Mouse (Mus musculus): ENCODE results near the gene Ttc4. TPM values are rescaled to one million over a fixed set of nuclear protein-coding genes. Genes with fewer than 3 reads are reported as not detected.

Gene Ttc4
- polyA plus RNA-seq, 1 experiment from 2014 or later, result 113 TPM

GRCm38 (mm10) chr4:106645797-106646196 is 32.9 kb downstream of the Ttc4 start:
- 79% methylated on average over 5 of the region's 5 CpGs for WGBS
- no peak for DNase-seq (ENCODE audit: low spot score)
- Histone ChIP-seq H3K27me3 (ENCODE audit: low read depth, poor library complexity, severe bottlenecking) (peaks cover 30% of the 10 kb centered on the region), H3K4me1 (no peaks in the 10 kb centered on the region), H3K36me3 (no peaks in the 10 kb centered on the region), H3K27ac (replicated peaks) (no peak overlapping the region), H3K9me3 (replicated peaks) (no peaks in the 10 kb centered on the region; the same call in 1 of the 2 replicates), H3K4me3 (no peak overlapping the region)

- Histone ChIP-seq H3K4me1 (no peaks in the 10 kb centered on the region), H3K9me3 (replicated peaks) (peaks cover under 1% of the 10 kb centered on the region; the same call in 1 of the 2 replicates), H3K4me3 (no peak overlapping the region), H3K27ac (replicated peaks) (no peak overlapping the region), H3K36me3 (no peaks in the 10 kb centered on the region), H3K27me3 (ENCODE audit: low read depth, poor library complexity, severe bottlenecking) (peaks cover 26% of the 10 kb centered on the region)
- no peak for DNase-seq (ENCODE audit: low spot score)
- 78% methylated on average over 6 of the region's 6 CpGs for WGBS
These were observed 34.5 kb downstream of the Ttc4 start for GRCm38 (mm10) chr4:106644218-106644610.

GRCm38 (mm10) chr4:106643483-106644217 is 35.1 kb downstream of the Ttc4 start:
- peaks cover 20% of the 10 kb centered on the region for H3K27me3 ChIP-seq (ENCODE audit: low read depth, poor library complexity, severe bottlenecking)
- WGBS, result 47% methylated on average over 8 of the region's 8 CpGs
- H3K36me3 ChIP-seq, result no peaks in the 10 kb centered on the region

GRCm38 (mm10) chr4:106634086-106634479 is 44.7 kb downstream of the Ttc4 start:
- Histone ChIP-seq H3K36me3 (no peaks in the 10 kb centered on the region), H3K9me3 (replicated peaks) (0 out of 2 replicates have a peak, but pooled peaks cover 3% of the 10 kb centered on the region), H3K4me1 (peaks cover 22% of the 10 kb centered on the region), H3K4me3 (no peak overlapping the region), H3K27ac (replicated peaks) (0 out of 2 replicates have a peak overlapping the region, but pooled peaks have one; percentile 49), H3K27me3 (ENCODE audit: low read depth, poor library complexity, severe bottlenecking) (peaks cover 3% of the 10 kb centered on the region; the same call in 1 of the 2 replicates)
- no peak for DNase-seq (ENCODE audit: low spot score)
- WGBS, result 52% methylated on average over 9 of the region's 9 CpGs

More at GRCm38 (mm10) chr4:106643483-106644217, 35.1 kb downstream of the Ttc4 start:
- Histone ChIP-seq H3K4me3 (no peak overlapping the region), H3K9me3 (replicated peaks) (peaks cover 5% of the 10 kb centered on the region; the same call in 1 of the 2 replicates), H3K27ac (replicated peaks) (no peak overlapping the region), H3K4me1 (no peaks in the 10 kb centered on the region)
- DNase-seq (ENCODE audit: low spot score), result no peak

GRCm38 (mm10) chr4:106633281-106634085 is 45.3 kb downstream of the Ttc4 start:
- DNase-seq (ENCODE audit: low spot score), result no peak
- no peaks in the 10 kb centered on the region for H3K9me3 ChIP-seq (replicated peaks)
- no peaks in the 10 kb centered on the region for H3K36me3 ChIP-seq
- H3K4me3 ChIP-seq, result no peak overlapping the region
- H3K27me3 ChIP-seq (ENCODE audit: low read depth, poor library complexity, severe bottlenecking), result peaks cover 6% of the 10 kb centered on the region; the same call in 1 of the 2 replicates
- H3K27ac ChIP-seq (replicated peaks), result 0 out of 2 replicates have a peak overlapping the region, but pooled peaks have one; percentile 49
- WGBS, result 48% methylated on average over 8 of the region's 8 CpGs
- H3K4me1 ChIP-seq, result peaks cover 22% of the 10 kb centered on the region

- DNase-seq (ENCODE audit: low spot score), result no peak
- WGBS, result 50% methylated on average over 1 of the region's 3 CpGs
These were observed 46.4 kb downstream of the Ttc4 start for GRCm38 (mm10) chr4:106632313-106632712.

GRCm38 (mm10) chr4:106630333-106631220 is 48.2 kb downstream of the Ttc4 start:
- WGBS, result 38% methylated on average over 14 of the region's 14 CpGs
- Histone ChIP-seq H3K4me1 (peaks cover 24% of the 10 kb centered on the region), H3K4me3 (no peak overlapping the region), H3K9me3 (replicated peaks) (no peaks in the 10 kb centered on the region), H3K27ac (replicated peaks) (peak overlapping the region; percentile 33; the same call in 1 of the 2 replicates), H3K36me3 (no peaks in the 10 kb centered on the region), H3K27me3 (ENCODE audit: low read depth, poor library complexity, severe bottlenecking) (peaks cover 21% of the 10 kb centered on the region)
- DNase-seq (ENCODE audit: low spot score), result peak; percentile 64

More at GRCm38 (mm10) chr4:106632313-106632712, 46.4 kb downstream of the Ttc4 start:
- H3K4me3 ChIP-seq, result no peak overlapping the region
- H3K4me1 ChIP-seq, result peaks cover 22% of the 10 kb centered on the region
- peaks cover 9% of the 10 kb centered on the region; the same call in 1 of the 2 replicates for H3K27me3 ChIP-seq (ENCODE audit: low read depth, poor library complexity, severe bottlenecking)
- H3K36me3 ChIP-seq, result no peaks in the 10 kb centered on the region
- H3K27ac ChIP-seq (replicated peaks), result no peak overlapping the region
- H3K9me3 ChIP-seq (replicated peaks), result no peaks in the 10 kb centered on the region

GRCm38 (mm10) chr4:106629374-106629773 is 49.4 kb downstream of the Ttc4 start:
- Histone ChIP-seq H3K36me3 (no peaks in the 10 kb centered on the region), H3K4me1 (peaks cover 25% of the 10 kb centered on the region), H3K27me3 (ENCODE audit: low read depth, poor library complexity, severe bottlenecking) (peaks cover 33% of the 10 kb centered on the region), H3K27ac (replicated peaks) (no peak overlapping the region), H3K4me3 (no peak overlapping the region), H3K9me3 (replicated peaks) (no peaks in the 10 kb centered on the region)
- no peak for DNase-seq (ENCODE audit: low spot score)
- 81% methylated on average over 5 of the region's 5 CpGs for WGBS

- no peak for DNase-seq (ENCODE audit: low spot score)
- Histone ChIP-seq H3K4me3 (no peak overlapping the region), H3K9me3 (replicated peaks) (no peaks in the 10 kb centered on the region), H3K27me3 (ENCODE audit: low read depth, poor library complexity, severe bottlenecking) (peaks cover 39% of the 10 kb centered on the region), H3K36me3 (no peaks in the 10 kb centered on the region), H3K4me1 (peaks cover 19% of the 10 kb centered on the region), H3K27ac (replicated peaks) (no peak overlapping the region)
- 64% methylated on average over 9 of the region's 9 CpGs for WGBS
These were observed 49.9 kb downstream of the Ttc4 start for GRCm38 (mm10) chr4:106628650-106629360.

- Histone ChIP-seq H3K9me3 (replicated peaks) (no peaks in the 10 kb centered on the region), H3K27ac (replicated peaks) (no peak overlapping the region), H3K4me1 (peaks cover 13% of the 10 kb centered on the region), H3K4me3 (no peak overlapping the region), H3K36me3 (no peaks in the 10 kb centered on the region), H3K27me3 (ENCODE audit: low read depth, poor library complexity, severe bottlenecking) (peaks cover 49% of the 10 kb centered on the region)
- WGBS, result 88% methylated on average over 5 of the region's 5 CpGs
- no peak for DNase-seq (ENCODE audit: low spot score)
These were observed 50.9 kb downstream of the Ttc4 start for GRCm38 (mm10) chr4:106627809-106628208.

- Histone ChIP-seq H3K27me3 (ENCODE audit: low read depth, poor library complexity, severe bottlenecking) (peaks cover 66% of the 10 kb centered on the region), H3K4me3 (no peak overlapping the region), H3K9me3 (replicated peaks) (no peaks in the 10 kb centered on the region), H3K27ac (replicated peaks) (no peak overlapping the region), H3K4me1 (peaks cover 8% of the 10 kb centered on the region; the same call in 1 of the 2 replicates), H3K36me3 (no peaks in the 10 kb centered on the region)
- WGBS, result 90% methylated on average over 10 of the region's 10 CpGs
- no peak for DNase-seq (ENCODE audit: low spot score)
These were observed 54.5 kb downstream of the Ttc4 start for GRCm38 (mm10) chr4:106624271-106624670.
